Mouse (Mus musculus): ENCODE measurements around the gene Rps6kb1.
"Not testable (repeated sequence)": the region's sequence is repeated elsewhere in the genome, so short reads cannot be mapped to it uniquely, and the experiment has no call there.

The Rps6kb1 gene

GRCm38 (mm10) chr11:86539716-86540475 is 4.7 kb downstream of the Rps6kb1 start:
- DNase-seq, result no peak

DNA sequence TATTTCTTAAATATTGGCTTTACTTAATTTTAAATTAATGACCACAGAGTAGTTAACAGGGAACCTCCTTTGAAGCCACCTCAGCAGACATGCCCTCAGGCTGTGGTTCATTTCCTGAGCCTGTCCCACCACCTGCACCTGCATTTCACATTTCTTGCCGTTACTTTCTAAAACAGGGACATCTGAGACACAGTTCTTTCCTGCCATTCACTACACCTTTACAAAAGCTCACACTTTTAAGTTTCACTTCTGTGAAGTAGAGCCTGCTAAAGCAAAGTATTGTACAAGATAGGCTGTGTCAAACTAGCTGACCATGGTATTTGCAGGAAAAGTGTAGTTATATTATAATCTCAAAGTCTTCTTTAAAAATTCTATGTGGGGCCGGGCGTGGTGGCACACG is 5.8 kb downstream of the Rps6kb1 start:
- DNase-seq, result no peak

- no peak for DNase-seq
These were observed 10.2 kb downstream of the Rps6kb1 start for GRCm38 (mm10) chr11:86534201-86534910.

GRCm38 (mm10) chr11:86533302-86533701 is 11.3 kb downstream of the Rps6kb1 start:
- not testable (repeated sequence) for DNase-seq

DNA sequence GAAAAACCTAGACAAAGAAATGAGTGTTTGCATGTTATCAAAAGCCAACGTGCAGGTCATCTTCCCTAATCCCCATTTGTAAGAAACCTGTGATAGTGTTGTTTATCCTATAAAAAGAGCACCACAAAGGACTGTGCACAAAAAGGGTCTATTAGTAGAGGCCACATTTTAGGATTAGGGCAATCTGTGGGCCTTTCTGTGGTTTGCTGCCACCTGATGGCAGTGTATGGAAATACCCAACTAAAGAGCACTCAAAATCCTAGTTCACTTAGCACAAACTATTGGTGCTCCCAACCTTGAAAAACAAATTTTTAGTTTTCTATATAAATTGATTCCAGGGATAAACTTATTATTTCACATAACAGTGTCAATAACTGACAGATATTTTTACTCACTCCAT is 11.8 kb downstream of the Rps6kb1 start:
- DNase-seq, result peak; percentile 36

GRCm38 (mm10) chr11:86527528-86527927 is 17.1 kb downstream of the Rps6kb1 start:
- DNase-seq, result no peak

DNA sequence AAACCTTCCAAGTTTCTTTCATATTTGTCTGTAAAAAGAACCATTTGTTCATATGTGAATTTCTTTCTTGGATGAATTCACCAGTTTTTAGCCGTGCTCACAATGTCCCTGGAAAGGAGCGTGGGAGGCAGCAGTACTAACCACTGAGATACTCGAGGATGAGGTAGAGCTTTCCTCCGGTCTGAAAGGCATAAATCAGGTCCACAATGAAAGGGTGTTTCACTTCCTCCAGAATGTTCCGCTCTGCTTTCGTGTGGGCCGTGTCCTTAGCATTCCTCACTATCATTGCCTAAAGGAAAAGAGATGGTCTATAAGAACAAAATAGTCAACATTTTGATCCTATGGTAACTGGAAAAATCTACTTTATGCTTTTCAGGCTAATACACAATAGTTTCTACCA is 24.9 kb downstream of the Rps6kb1 start:
- DNase-seq, result no peak

DNA sequence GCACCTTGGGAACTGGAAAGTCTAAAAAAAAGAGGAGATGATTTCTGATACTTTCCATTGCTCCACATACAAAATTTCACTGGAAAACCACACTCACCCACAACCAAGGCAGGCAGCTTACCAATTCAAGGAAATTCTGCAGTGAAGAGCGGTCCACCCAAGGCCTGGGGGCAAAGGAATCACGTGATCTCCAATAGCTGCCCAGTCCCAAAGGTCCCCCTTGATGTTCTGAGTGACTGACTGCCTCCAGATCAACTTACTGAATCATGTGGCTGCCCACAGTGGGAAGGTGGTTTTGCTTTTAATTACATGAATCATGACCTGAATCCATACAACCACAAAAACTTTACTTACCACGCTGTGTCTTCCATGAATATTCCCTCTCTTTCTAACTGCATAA is 27.4 kb downstream of the Rps6kb1 start:
- no peak for DNase-seq

- DNase-seq, result no peak
These were observed 28.0 kb downstream of the Rps6kb1 start for GRCm38 (mm10) chr11:86516620-86517019.

DNA sequence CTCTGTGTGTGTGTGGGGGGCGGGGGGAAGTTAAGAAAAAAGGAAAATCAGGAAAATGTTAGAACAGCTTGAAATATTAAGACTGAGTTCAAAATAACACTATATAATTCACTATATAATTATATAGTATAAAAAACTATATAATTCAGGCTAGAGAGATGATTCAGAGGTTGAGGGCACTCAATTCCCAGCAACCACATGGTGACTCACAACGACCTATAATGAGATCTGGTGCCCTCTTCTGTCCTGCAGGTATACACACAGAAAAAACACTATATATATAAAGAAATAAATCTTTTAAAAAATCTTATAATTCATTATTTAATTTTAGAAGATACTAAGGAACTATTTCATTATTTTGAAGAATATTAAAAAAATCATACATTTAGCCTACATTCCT is 36.6 kb downstream of the Rps6kb1 start:
- no peak for DNase-seq

DNA sequence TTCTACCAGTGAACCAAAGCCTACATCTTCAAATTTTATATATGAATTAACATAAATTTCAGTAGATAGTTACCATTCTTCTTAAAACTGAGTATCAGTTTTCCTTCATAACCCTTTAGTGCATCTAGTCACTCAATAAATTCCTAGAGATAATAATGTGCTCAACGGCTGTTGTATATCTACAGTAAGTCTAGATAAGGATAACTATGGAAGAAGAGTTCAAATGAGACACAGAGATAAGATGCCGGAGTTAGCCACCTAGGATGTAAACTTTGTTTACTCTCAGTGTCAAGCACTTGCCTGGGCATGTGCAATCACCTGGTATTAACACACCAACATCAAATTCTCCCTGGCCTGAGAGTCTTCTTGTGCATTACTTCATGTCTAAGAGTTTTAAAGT is 37.3 kb downstream of the Rps6kb1 start:
- DNase-seq, result no peak

DNA sequence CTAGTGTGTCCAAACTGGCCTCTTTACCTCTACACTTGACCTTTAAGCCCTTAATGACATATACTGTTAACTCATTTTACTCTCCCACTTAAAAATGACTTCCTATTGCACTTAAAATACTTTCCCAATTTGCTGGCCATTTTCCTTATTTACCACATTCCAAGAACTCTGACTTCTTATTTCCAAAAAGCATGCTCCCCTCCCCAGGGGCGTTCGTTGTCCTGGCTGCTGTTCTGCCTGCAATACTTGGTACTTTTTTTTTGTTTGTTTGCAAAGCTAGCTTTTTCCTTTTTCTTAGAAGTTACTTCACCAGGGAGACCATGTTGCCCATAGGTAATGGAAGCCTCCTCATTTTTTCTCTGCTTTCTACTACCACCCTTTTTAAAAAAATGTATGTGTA is 41.5 kb downstream of the Rps6kb1 start:
- DNase-seq, result no peak

DNA sequence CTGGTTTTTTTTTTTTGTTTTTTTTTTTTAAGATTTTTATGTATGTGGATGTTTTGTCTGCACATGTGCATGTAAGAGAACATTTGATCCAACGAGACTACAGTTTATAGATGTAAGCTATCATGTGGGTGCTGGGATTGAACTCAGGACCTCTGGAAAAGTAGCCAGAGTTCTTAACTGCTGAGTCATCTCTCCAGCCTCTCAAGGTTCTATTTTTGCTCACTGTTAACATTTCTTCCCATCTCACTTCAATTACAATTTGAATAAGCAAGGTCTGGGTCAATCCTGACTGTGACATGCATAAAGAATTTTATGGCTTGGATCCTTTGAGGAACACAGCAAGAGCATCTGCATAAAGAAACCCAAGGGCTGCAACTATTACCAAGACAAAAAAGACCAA is 43.8 kb downstream of the Rps6kb1 start:
- no peak for DNase-seq

- DNase-seq, result no peak
These were observed 46.7 kb downstream of the Rps6kb1 start for GRCm38 (mm10) chr11:86497908-86498307.

DNA sequence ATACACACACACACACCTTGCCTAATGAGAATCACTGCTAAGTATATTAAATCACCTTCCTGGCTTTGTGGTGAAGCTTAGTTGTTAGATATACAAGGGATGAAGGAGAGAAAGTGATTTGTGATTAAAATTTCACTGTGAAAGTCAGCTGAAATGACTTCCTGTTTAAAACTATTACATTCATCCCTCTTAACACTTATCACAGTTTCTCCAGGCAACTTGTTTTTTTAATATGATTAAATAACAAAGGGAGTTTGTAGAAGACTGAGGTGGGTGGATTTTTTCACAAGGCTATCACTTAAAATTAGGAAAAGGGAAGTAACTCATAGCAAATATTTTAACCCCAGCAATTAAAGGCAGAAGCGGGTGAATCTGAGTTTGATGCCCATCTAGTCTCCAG is 47.2 kb downstream of the Rps6kb1 start:
- no peak for DNase-seq

DNA sequence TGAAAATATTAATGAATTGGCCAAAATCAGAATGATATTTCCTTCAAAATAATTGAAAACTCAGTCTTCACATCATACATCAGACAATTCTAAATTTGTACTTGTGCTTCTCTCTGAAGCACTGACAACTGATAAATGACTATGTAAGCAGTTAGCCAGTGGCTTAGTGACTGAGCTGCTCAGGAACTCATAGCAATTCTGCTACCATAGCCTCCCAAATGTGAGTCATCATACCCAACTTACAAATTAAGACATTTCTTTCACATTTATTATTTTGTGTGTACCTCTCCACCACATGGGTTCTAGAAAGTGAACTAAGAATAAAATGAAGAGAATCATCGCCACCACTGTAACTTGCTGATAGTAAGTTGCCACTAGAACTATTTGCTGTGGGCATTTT is 53.8 kb downstream of the Rps6kb1 start:
- DNase-seq, result no peak

- peak; percentile 56 for DNase-seq
These were observed 59.6 kb downstream of the Rps6kb1 start for GRCm38 (mm10) chr11:86484910-86485510.

GRCm38 (mm10) chr11:86484101-86484868 is 60.3 kb downstream of the Rps6kb1 start, which contains the start of gene Rnft1:
TSS of gene Rnft1 (plus strand) at chr11:86484657.
- peak; percentile 100 for DNase-seq

DNA sequence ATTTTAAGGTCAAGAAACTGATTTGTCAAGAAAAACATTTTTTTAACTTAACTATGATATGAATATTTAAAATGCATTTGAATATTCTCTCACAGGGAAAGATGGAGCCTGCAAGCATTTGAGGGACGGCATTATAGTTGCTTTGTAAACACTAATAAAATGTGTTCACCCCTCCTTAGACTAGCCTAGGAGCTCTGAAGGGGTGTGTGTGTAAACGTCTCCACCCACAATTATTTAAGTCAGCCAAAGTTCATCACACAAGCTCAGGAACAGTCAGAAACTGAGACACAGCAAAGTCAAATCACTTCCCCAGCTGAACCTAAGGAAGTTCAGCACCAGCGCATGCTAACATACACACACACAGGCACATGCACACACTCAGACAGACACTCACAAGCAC is 71.0 kb downstream of the Rps6kb1 start:
- DNase-seq, result no peak

GRCm38 (mm10) chr11:86472771-86473171 is 71.8 kb downstream of the Rps6kb1 start:
- DNase-seq, result no peak

- DNase-seq, result no peak
These were observed 72.8 kb downstream of the Rps6kb1 start for GRCm38 (mm10) chr11:86471785-86472184.

DNA sequence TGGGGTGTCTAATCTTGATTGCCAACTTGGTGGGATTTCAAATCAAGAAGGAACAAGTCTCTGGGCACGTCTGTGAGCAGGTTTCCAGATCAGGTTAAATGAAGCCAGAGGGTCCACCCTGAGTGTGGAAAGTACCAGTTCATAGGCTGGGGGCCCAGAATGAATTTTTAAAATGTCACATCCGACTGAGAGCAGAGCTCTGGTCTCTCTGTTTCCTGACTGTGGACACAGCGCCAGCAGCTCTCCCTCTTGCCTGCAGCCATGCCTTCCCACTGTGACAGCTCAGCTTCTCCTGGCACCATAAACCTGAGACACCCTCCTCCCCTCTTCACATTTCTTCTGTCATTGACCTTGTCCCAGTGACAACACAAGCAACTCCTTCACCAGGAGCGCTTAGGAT is 75.6 kb downstream of the Rps6kb1 start:
- DNase-seq, result no peak

DNA sequence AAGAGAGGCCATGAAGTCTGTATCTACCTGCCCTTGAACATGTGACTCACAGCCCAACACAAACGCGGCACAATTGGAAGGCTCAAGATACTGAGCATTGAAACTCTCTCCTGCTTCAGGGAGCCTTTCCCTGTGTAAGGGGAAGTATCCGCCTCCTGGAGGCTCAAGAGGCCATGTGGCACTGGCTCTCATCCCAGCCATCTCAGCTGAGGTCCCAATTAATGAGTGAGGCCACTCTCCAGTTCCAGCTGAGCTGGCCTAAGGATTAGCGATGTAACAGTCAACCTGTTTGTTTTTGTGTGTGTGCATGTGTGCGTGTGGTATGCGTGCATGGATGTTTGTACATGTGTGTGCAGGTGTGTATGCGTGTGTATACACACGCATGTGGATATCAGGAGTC is 76.3 kb downstream of the Rps6kb1 start:
- no peak for DNase-seq

Measured in lung, postnatal 10 days (tissue).